Mouse (Mus musculus): Measurements from ENCODE around the gene Apex1.

Apex1 gene

GRCm38 (mm10) chr14:50973700-50974099 is 48.9 kb downstream of the Apex1 start:
- DNase-seq (ENCODE audit: low read depth, low spot score): no peak
- Histone ChIP-seq H3K36me3 (ENCODE audit: control insufficient read depth, insufficient read depth, low read length, poor library complexity, severe bottlenecking) (no peaks in the 10 kb centered on the region), H3K27me3 (ENCODE audit: control insufficient read depth, insufficient read depth, low read length, poor library complexity, severe bottlenecking) (no peaks in the 10 kb centered on the region)

- Histone ChIP-seq H3K36me3 (ENCODE audit: control insufficient read depth, insufficient read depth, low read length, poor library complexity, severe bottlenecking) (no peaks in the 10 kb centered on the region), H3K27me3 (ENCODE audit: control insufficient read depth, insufficient read depth, low read length, poor library complexity, severe bottlenecking) (no peaks in the 10 kb centered on the region)
- no peak for DNase-seq (ENCODE audit: low read depth, low spot score)
These were observed 50.2 kb downstream of the Apex1 start for GRCm38 (mm10) chr14:50975001-50975400.

GRCm38 (mm10) chr14:50976674-50977073 is 51.9 kb downstream of the Apex1 start:
- H3K36me3 ChIP-seq (ENCODE audit: control insufficient read depth, insufficient read depth, low read length, poor library complexity, severe bottlenecking): no peaks in the 10 kb centered on the region
- H3K27me3 ChIP-seq (ENCODE audit: control insufficient read depth, insufficient read depth, low read length, poor library complexity, severe bottlenecking): no peaks in the 10 kb centered on the region
- DNase-seq (ENCODE audit: low read depth, low spot score): peak; percentile 41

Data from splenic B cell, adult 2 months (primary cell).